Mouse (Mus musculus) forebrain, embryonic 11.5 days (tissue): Measurements from ENCODE around the gene Paqr5. TPM values are rescaled to one million over a fixed set of nuclear protein-coding genes. Genes with fewer than 3 reads are reported as not detected.

Source experiments
- ATAC-seq: fragments of 200-750 bp; cut with Nextera tagmentation; replicated peaks from 2 replicates; pipeline ENCODE4 v1.8.0; 2017; ENCODE audit warnings: moderate TSS enrichment; ENCODE audit not compliant: low FRiP score
- DNase-seq: peaks from one replicate; pipeline ENCODE4 v3.0.0-alpha.2; 2017; ENCODE audit warnings: low spot score
- H3K27ac ChIP-seq: fragments of 300-500 bp; sonication (generic); 2 replicates; pipeline ENCODE4 v1.5.1; 2014; ENCODE audit warnings: low read depth, low read length
- H3K27me3 ChIP-seq: fragments of 300-500 bp; sonication (generic); 2 replicates; pipeline ENCODE4 v1.6.1; 2014; ENCODE audit warnings: mild to moderate bottlenecking, low read length, mixed read lengths; ENCODE audit not compliant: control insufficient read depth, insufficient read depth
- H3K36me3 ChIP-seq: fragments of 300-500 bp; sonication (generic); 2 replicates; pipeline ENCODE4 v1.6.1; 2014; ENCODE audit warnings: mild to moderate bottlenecking, low read length, moderate library complexity, mixed read lengths; ENCODE audit not compliant: control insufficient read depth, insufficient read depth
- H3K4me1 ChIP-seq: fragments of 300-500 bp; sonication (generic); replicated peaks from 2 replicates; pipeline ENCODE4 v1.6.1; 2014; ENCODE audit warnings: low read length, mixed read lengths; ENCODE audit not compliant: control insufficient read depth, insufficient read depth
- H3K4me2 ChIP-seq: fragments of 300-500 bp; sonication (generic); 2 replicates; pipeline ENCODE4 v1.6.1; 2014; ENCODE audit warnings: low read depth, mild to moderate bottlenecking, low read length, moderate library complexity, mixed read lengths; ENCODE audit not compliant: severe bottlenecking
- H3K4me3 ChIP-seq: fragments of 300-500 bp; sonication (generic); 2 replicates; pipeline ENCODE4 v1.5.1; 2014; ENCODE audit warnings: low read depth, low read length
- H3K9ac ChIP-seq: fragments of 300-500 bp; sonication (generic); 2 replicates; pipeline ENCODE4 v1.6.1; 2014; ENCODE audit warnings: low read length
- H3K9me3 ChIP-seq: fragments of 300-500 bp; sonication (generic); 2 replicates; pipeline ENCODE4 v1.6.1; 2016; ENCODE audit warnings: low read length, mixed read lengths; ENCODE audit not compliant: control insufficient read depth
- WGBS: fragments of 180-500 bp; shearing (Covaris S2); extraction: QIAGEN DNeasy Blood & Tissue Kit; methylation state at CpG from one replicate; pipeline ENCODE4 v1.1.7; 2014; 5-methylcytosine and 5-hydroxymethylcytosine counted together
- polyA plus RNA-seq: library from polyadenylated mRNA; unstranded; fragments of >200 nt; fragmentation: Nextera tagmentation; extraction: Ambion mirVana; gene quantifications from 2 replicates; pipeline ENCODE4 v1.2.1, GENCODE M21; 2014

Paqr5 gene
- polyA plus RNA-seq, 1 experiment from 2014 or later: 0.60 TPM

GRCm38 (mm10) chr9:62040008-62040608 is 13.5 kb upstream of the Paqr5 start:
- H3K36me3 ChIP-seq: no peaks in the 10 kb centered on the region
- WGBS: 5% methylated on average over 20 of the region's 20 CpGs
- H3K4me2 ChIP-seq: peak overlapping the region; percentile 25
- H3K9ac ChIP-seq: no peak overlapping the region
- no peak overlapping the region for H3K27ac ChIP-seq
- H3K9me3 ChIP-seq: no peaks in the 10 kb centered on the region
- DNase-seq (peak; percentile 93), ATAC-seq (0 out of 2 replicates have a peak, but pooled peaks have one; percentile 55)
- H3K4me1 ChIP-seq: no peaks in the 10 kb centered on the region
- no peak overlapping the region for H3K4me3 ChIP-seq
- H3K27me3 ChIP-seq: no peaks in the 10 kb centered on the region

GRCm38 (mm10) chr9:62035806-62036205 is 9.2 kb upstream of the Paqr5 start:
- DNase-seq (no peak), ATAC-seq (no peak)
- H3K27ac ChIP-seq: no peak overlapping the region
- no peaks in the 10 kb centered on the region for H3K36me3 ChIP-seq
- no peaks in the 10 kb centered on the region for H3K9me3 ChIP-seq
- H3K9ac ChIP-seq: no peak overlapping the region
- WGBS: 79% methylated on average over 1 of the region's 1 CpGs
- H3K27me3 ChIP-seq: no peaks in the 10 kb centered on the region
- no peak overlapping the region for H3K4me2 ChIP-seq
- no peaks in the 10 kb centered on the region for H3K4me1 ChIP-seq
- no peak overlapping the region for H3K4me3 ChIP-seq

- ATAC-seq (no peak), DNase-seq (no peak)
- Histone ChIP-seq H3K9ac (no peak overlapping the region), H3K4me1 (no peaks in the 10 kb centered on the region), H3K9me3 (no peaks in the 10 kb centered on the region), H3K27ac (no peak overlapping the region), H3K4me2 (no peak overlapping the region), H3K27me3 (peaks cover 3% of the 10 kb centered on the region), H3K36me3 (no peaks in the 10 kb centered on the region), H3K4me3 (no peak overlapping the region)
- WGBS: 84% methylated on average over 3 of the region's 3 CpGs
These were observed 5.5 kb upstream of the Paqr5 start for GRCm38 (mm10) chr9:62032206-62032605.

GRCm38 (mm10) chr9:62028072-62028471 is 1.4 kb upstream of the Paqr5 start:
- Histone ChIP-seq H3K9me3 (no peaks in the 10 kb centered on the region), H3K27ac (no peak overlapping the region), H3K4me3 (no peak overlapping the region), H3K9ac (no peak overlapping the region), H3K4me2 (no peak overlapping the region), H3K36me3 (no peaks in the 10 kb centered on the region), H3K4me1 (no peaks in the 10 kb centered on the region), H3K27me3 (peaks cover 13% of the 10 kb centered on the region)
- DNase-seq (no peak), ATAC-seq (no peak)
- WGBS: 54% methylated on average over 3 of the region's 3 CpGs

- Histone ChIP-seq H3K27ac (no peak overlapping the region), H3K27me3 (peaks cover 13% of the 10 kb centered on the region), H3K9ac (no peak overlapping the region), H3K4me2 (no peak overlapping the region), H3K9me3 (no peaks in the 10 kb centered on the region), H3K4me3 (no peak overlapping the region), H3K36me3 (no peaks in the 10 kb centered on the region), H3K4me1 (no peaks in the 10 kb centered on the region)
- no peak for DNase-seq
- ATAC-seq: no peak
- WGBS: 36% methylated on average over 5 of the region's 5 CpGs
These were observed 1.6 kb downstream of the Paqr5 start for GRCm38 (mm10) chr9:62025056-62025455.

- DNase-seq (no peak), ATAC-seq (no peak)
- Histone ChIP-seq H3K4me3 (no peak overlapping the region), H3K27ac (no peak overlapping the region), H3K27me3 (peaks cover 13% of the 10 kb centered on the region), H3K9ac (no peak overlapping the region), H3K36me3 (no peaks in the 10 kb centered on the region), H3K4me2 (no peak overlapping the region), H3K4me1 (no peaks in the 10 kb centered on the region), H3K9me3 (no peaks in the 10 kb centered on the region)
- 62% methylated on average over 4 of the region's 4 CpGs for WGBS
These were observed 2.8 kb downstream of the Paqr5 start for GRCm38 (mm10) chr9:62023879-62024278.

- peaks cover 13% of the 10 kb centered on the region for H3K27me3 ChIP-seq
- DNase-seq (no peak), ATAC-seq (no peak)
- no peaks in the 10 kb centered on the region for H3K36me3 ChIP-seq
- no peak overlapping the region for H3K27ac ChIP-seq
- H3K9ac ChIP-seq: no peak overlapping the region
- WGBS: 82% methylated on average over 6 of the region's 6 CpGs
- H3K4me2 ChIP-seq: no peak overlapping the region
- no peaks in the 10 kb centered on the region for H3K4me1 ChIP-seq
- no peak overlapping the region for H3K4me3 ChIP-seq
- no peaks in the 10 kb centered on the region for H3K9me3 ChIP-seq
These were observed 3.5 kb downstream of the Paqr5 start for GRCm38 (mm10) chr9:62022961-62023680.

GRCm38 (mm10) chr9:62021583-62022120 is 5.0 kb downstream of the Paqr5 start:
- Histone ChIP-seq H3K4me2 (no peak overlapping the region), H3K36me3 (no peaks in the 10 kb centered on the region), H3K27ac (no peak overlapping the region), H3K9ac (no peak overlapping the region), H3K4me1 (no peaks in the 10 kb centered on the region), H3K27me3 (peaks cover 8% of the 10 kb centered on the region), H3K9me3 (no peaks in the 10 kb centered on the region), H3K4me3 (no peak overlapping the region)
- DNase-seq (no peak), ATAC-seq (no peak)
- WGBS: 73% methylated on average over 7 of the region's 7 CpGs
